Mouse (Mus musculus): ENCODE results near the gene Pgrmc1. TPM values are rescaled to one million over a fixed set of nuclear protein-coding genes. Genes with fewer than 3 reads are reported as not detected.
"Not testable (repeated sequence)": the region's sequence is repeated elsewhere in the genome, so short reads cannot be mapped to it uniquely, and the experiment has no call there.

Pgrmc1 gene
- polyA plus RNA-seq (2015; fragmentation: Nextera tagmentation; extraction: Ambion mirVana) = 549 and 562 TPM in 2 replicates

GRCm38 (mm10) chrX:36597707-36598389 lies at the start of gene Pgrmc1:
Gene Pgrmc1 (plus strand): TSS chrX:36598206.
- Histone ChIP-seq H3K4me1 (replicated peaks; ENCODE audit: control insufficient read depth, insufficient read depth, low read length) (peaks cover 5% of the 10 kb centered on the region; the same call in 1 of the 2 replicates), H3K9me3 (ENCODE audit: control insufficient read depth, low read length) (no peaks in the 10 kb centered on the region), H3K4me2 (ENCODE audit: low read length) (peak within 1 kb of the TSS; percentile 66), H3K9ac (replicated peaks; ENCODE audit: low read depth, low read length) (peak within 1 kb of the TSS; percentile 78), H3K4me3 (replicated peaks; ENCODE audit: low read length) (peak within 1 kb of the TSS; percentile 74), H3K27me3 (replicated peaks; ENCODE audit: control insufficient read depth, insufficient read depth, low read length) (no peaks in the 10 kb centered on the region), H3K27ac (ENCODE audit: low read length) (peak within 1 kb of the TSS; percentile 84), H3K36me3 (ENCODE audit: control insufficient read depth, insufficient read depth) (no peaks in the 10 kb centered on the region)
- WGBS = 13% methylated on average over 40 of the region's 45 CpGs
- peak; percentile 93 for ATAC-seq

DNA sequence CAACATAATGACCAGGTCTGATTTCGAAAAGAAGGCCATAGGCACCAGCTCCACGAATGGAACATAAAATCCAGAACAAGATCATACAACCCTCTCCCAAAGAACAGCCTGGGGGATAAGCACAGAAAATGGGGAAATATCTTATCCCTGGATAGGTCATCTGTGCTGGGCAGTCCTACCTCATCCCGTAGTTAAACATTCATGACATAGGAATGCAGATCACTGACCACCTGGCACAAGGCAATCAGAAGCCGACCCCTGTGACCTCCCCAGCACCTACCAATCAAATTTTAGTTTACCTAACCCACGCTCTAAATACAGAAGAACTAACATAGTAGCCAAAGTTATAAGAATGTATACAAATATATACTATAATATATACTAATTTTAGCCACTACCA lies 49.2 kb upstream of the Pgrmc1 start:
- no peak for ATAC-seq
- H3K4me2 ChIP-seq (ENCODE audit: low read length) = no peak overlapping the region
- H3K9ac ChIP-seq (replicated peaks; ENCODE audit: low read depth, low read length) = no peak overlapping the region
- no peaks in the 10 kb centered on the region for H3K36me3 ChIP-seq (ENCODE audit: control insufficient read depth, insufficient read depth)
- no peak overlapping the region for H3K4me3 ChIP-seq (replicated peaks; ENCODE audit: low read length)
- 68% methylated on average over 5 of the region's 5 CpGs for whole genome bisulfite sequencing
- no peaks in the 10 kb centered on the region for H3K27me3 ChIP-seq (replicated peaks; ENCODE audit: control insufficient read depth, insufficient read depth, low read length)
- no peaks in the 10 kb centered on the region for H3K9me3 ChIP-seq (ENCODE audit: control insufficient read depth, low read length)
- H3K27ac ChIP-seq (ENCODE audit: low read length) = no peak overlapping the region
- H3K4me1 ChIP-seq (replicated peaks; ENCODE audit: control insufficient read depth, insufficient read depth, low read length) = peaks cover 8% of the 10 kb centered on the region

- H3K9me3 ChIP-seq (ENCODE audit: control insufficient read depth, low read length) = no peaks in the 10 kb centered on the region
- 22% methylated on average over 5 of the region's 5 CpGs for WGBS
- H3K27ac ChIP-seq (ENCODE audit: low read length) = peak overlapping the region; percentile 47
- peaks cover 8% of the 10 kb centered on the region for H3K4me1 ChIP-seq (replicated peaks; ENCODE audit: control insufficient read depth, insufficient read depth, low read length)
- H3K4me3 ChIP-seq (replicated peaks; ENCODE audit: low read length) = no peak overlapping the region
- no peaks in the 10 kb centered on the region for H3K27me3 ChIP-seq (replicated peaks; ENCODE audit: control insufficient read depth, insufficient read depth, low read length)
- peak; percentile 85 for ATAC-seq
- H3K36me3 ChIP-seq (ENCODE audit: control insufficient read depth, insufficient read depth) = no peaks in the 10 kb centered on the region
- no peak overlapping the region for H3K4me2 ChIP-seq (ENCODE audit: low read length)
- H3K9ac ChIP-seq (replicated peaks; ENCODE audit: low read depth, low read length) = no peak overlapping the region
Observed at GRCm38 (mm10) chrX:36550906-36551305, 47.1 kb upstream of the Pgrmc1 start.

DNA sequence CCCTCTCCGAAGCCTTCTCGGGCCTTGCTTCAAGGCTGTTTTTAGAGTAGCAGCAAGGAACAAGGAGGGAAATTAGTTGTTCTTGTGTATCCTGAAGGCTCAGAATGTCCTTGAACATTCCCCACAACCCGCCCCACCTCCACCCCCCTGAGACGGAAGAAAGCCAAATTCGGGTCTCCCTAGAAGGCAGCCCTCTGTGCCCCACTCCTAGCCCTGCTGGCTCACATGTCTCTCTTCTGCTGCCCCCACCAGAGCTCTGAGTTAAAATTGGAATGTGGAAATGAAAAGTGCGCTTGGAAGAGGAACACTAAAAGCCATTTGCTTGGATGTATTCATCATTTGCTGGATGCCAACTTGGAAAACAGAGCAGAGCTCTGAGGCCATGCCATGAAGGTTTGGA lies 46.7 kb upstream of the Pgrmc1 start:
- peak overlapping the region; percentile 47 for H3K27ac ChIP-seq (ENCODE audit: low read length)
- no peaks in the 10 kb centered on the region for H3K9me3 ChIP-seq (ENCODE audit: control insufficient read depth, low read length)
- H3K4me3 ChIP-seq (replicated peaks; ENCODE audit: low read length) = no peak overlapping the region
- 38% methylated on average over 6 of the region's 6 CpGs for WGBS
- no peak overlapping the region for H3K4me2 ChIP-seq (ENCODE audit: low read length)
- H3K4me1 ChIP-seq (replicated peaks; ENCODE audit: control insufficient read depth, insufficient read depth, low read length) = peaks cover 8% of the 10 kb centered on the region
- H3K9ac ChIP-seq (replicated peaks; ENCODE audit: low read depth, low read length) = no peak overlapping the region
- no peaks in the 10 kb centered on the region for H3K36me3 ChIP-seq (ENCODE audit: control insufficient read depth, insufficient read depth)
- peak; percentile 39; the same call in 1 of the 2 replicates for ATAC-seq
- H3K27me3 ChIP-seq (replicated peaks; ENCODE audit: control insufficient read depth, insufficient read depth, low read length) = no peaks in the 10 kb centered on the region

- no peaks in the 10 kb centered on the region for H3K36me3 ChIP-seq (ENCODE audit: control insufficient read depth, insufficient read depth)
- peak; percentile 76 for ATAC-seq
Observed at GRCm38 (mm10) chrX:36552055-36552587, 45.9 kb upstream of the Pgrmc1 start.

DNA sequence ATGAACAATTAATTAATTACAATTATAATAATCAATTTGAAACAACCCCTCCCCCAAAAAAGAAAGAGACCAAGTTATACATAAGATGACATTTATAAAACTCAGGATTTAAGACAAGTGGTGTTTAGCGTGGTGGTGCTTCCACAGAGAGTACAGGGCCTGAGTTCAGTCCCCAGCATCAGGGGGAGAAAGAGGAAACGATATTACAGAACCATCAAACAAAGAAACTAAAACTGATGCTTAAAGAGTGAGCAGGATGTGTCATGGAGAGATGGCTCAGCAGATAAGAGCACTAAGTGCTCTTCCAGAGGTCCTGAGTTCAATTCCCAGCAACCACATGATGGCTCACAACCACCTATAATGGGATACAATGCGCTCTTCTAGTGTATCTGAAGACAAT lies 45.3 kb upstream of the Pgrmc1 start:
- ATAC-seq = no peak
- H3K4me2 ChIP-seq (ENCODE audit: low read length) = no peak overlapping the region
- WGBS = 60% methylated on average over 3 of the region's 3 CpGs
- no peaks in the 10 kb centered on the region for H3K36me3 ChIP-seq (ENCODE audit: control insufficient read depth, insufficient read depth)
- no peak overlapping the region for H3K9ac ChIP-seq (replicated peaks; ENCODE audit: low read depth, low read length)
- no peak overlapping the region for H3K27ac ChIP-seq (ENCODE audit: low read length)
- no peaks in the 10 kb centered on the region for H3K27me3 ChIP-seq (replicated peaks; ENCODE audit: control insufficient read depth, insufficient read depth, low read length)
- peaks cover 8% of the 10 kb centered on the region for H3K4me1 ChIP-seq (replicated peaks; ENCODE audit: control insufficient read depth, insufficient read depth, low read length)
- H3K4me3 ChIP-seq (replicated peaks; ENCODE audit: low read length) = no peak overlapping the region
- H3K9me3 ChIP-seq (ENCODE audit: control insufficient read depth, low read length) = no peaks in the 10 kb centered on the region

More at GRCm38 (mm10) chrX:36552055-36552587, 45.9 kb upstream of the Pgrmc1 start:
- Histone ChIP-seq H3K4me3 (replicated peaks; ENCODE audit: low read length) (no peak overlapping the region), H3K27ac (ENCODE audit: low read length) (no peak overlapping the region), H3K9me3 (ENCODE audit: control insufficient read depth, low read length) (no peaks in the 10 kb centered on the region), H3K4me1 (replicated peaks; ENCODE audit: control insufficient read depth, insufficient read depth, low read length) (peaks cover 8% of the 10 kb centered on the region), H3K4me2 (ENCODE audit: low read length) (no peak overlapping the region), H3K9ac (replicated peaks; ENCODE audit: low read depth, low read length) (no peak overlapping the region), H3K27me3 (replicated peaks; ENCODE audit: control insufficient read depth, insufficient read depth, low read length) (no peaks in the 10 kb centered on the region)
- WGBS = 18% methylated on average over 5 of the region's 5 CpGs

DNA sequence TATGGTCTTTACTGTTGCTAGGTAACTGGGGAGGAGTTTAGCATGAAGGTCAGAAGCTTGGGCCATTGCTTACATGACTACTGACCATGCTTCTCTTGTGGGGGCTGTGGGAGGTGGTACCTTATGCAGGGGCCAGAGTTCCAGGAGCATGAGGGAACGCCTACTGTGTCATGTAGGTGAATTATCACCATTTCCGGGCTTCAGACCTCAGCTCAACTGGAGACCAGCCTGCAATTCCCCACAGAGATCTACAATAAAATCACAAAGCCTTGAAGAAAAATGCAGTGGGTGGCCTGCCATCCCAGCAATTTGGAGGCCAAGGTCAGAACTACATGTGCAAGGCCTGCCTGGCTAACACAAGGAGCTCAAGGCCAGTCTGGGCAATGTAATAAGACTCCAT lies 42.8 kb upstream of the Pgrmc1 start:
- not testable (repeated sequence) for ATAC-seq; H3K36me3 ChIP-seq (ENCODE audit: control insufficient read depth, insufficient read depth); H3K27me3 ChIP-seq (replicated peaks; ENCODE audit: control insufficient read depth, insufficient read depth, low read length); H3K9me3 ChIP-seq (ENCODE audit: control insufficient read depth, low read length); H3K27ac ChIP-seq (ENCODE audit: low read length); H3K4me1 ChIP-seq (replicated peaks; ENCODE audit: control insufficient read depth, insufficient read depth, low read length); H3K9ac ChIP-seq (replicated peaks; ENCODE audit: low read depth, low read length); H3K4me2 ChIP-seq (ENCODE audit: low read length); H3K4me3 ChIP-seq (replicated peaks; ENCODE audit: low read length)
- WGBS = 63% methylated on average over 2 of the region's 2 CpGs

- Histone ChIP-seq H3K9me3 (ENCODE audit: control insufficient read depth, low read length) (no peaks in the 10 kb centered on the region), H3K27ac (ENCODE audit: low read length) (no peak overlapping the region), H3K9ac (replicated peaks; ENCODE audit: low read depth, low read length) (no peak overlapping the region), H3K4me2 (ENCODE audit: low read length) (no peak overlapping the region), H3K4me1 (replicated peaks; ENCODE audit: control insufficient read depth, insufficient read depth, low read length) (no peaks in the 10 kb centered on the region), H3K4me3 (replicated peaks; ENCODE audit: low read length) (no peak overlapping the region), H3K36me3 (ENCODE audit: control insufficient read depth, insufficient read depth) (no peaks in the 10 kb centered on the region), H3K27me3 (replicated peaks; ENCODE audit: control insufficient read depth, insufficient read depth, low read length) (no peaks in the 10 kb centered on the region)
- WGBS = 77% methylated on average over 4 of the region's 4 CpGs
- no peak for ATAC-seq
Observed at GRCm38 (mm10) chrX:36560170-36560569, 37.8 kb upstream of the Pgrmc1 start.

- no peak for ATAC-seq
- Histone ChIP-seq H3K9ac (replicated peaks; ENCODE audit: low read depth, low read length) (no peak overlapping the region), H3K9me3 (ENCODE audit: control insufficient read depth, low read length) (no peaks in the 10 kb centered on the region), H3K36me3 (ENCODE audit: control insufficient read depth, insufficient read depth) (no peaks in the 10 kb centered on the region), H3K4me2 (ENCODE audit: low read length) (no peak overlapping the region), H3K4me1 (replicated peaks; ENCODE audit: control insufficient read depth, insufficient read depth, low read length) (no peaks in the 10 kb centered on the region), H3K27ac (ENCODE audit: low read length) (no peak overlapping the region), H3K4me3 (replicated peaks; ENCODE audit: low read length) (no peak overlapping the region), H3K27me3 (replicated peaks; ENCODE audit: control insufficient read depth, insufficient read depth, low read length) (no peaks in the 10 kb centered on the region)
- 13% methylated on average over 7 of the region's 7 CpGs for WGBS
Observed at GRCm38 (mm10) chrX:36561650-36562049, 36.4 kb upstream of the Pgrmc1 start.

Data from forebrain, embryonic 16.5 days (tissue).